Mouse (Mus musculus): ENCODE measurements around the gene Eif5a.

- no peak for TF ChIP-seq CTCF (IDR thresholded peaks at IDR 0.05; ENCODE audit: borderline replicate concordance, insufficient read depth, low read depth, low read length)
- no peak for TF ChIP-seq POLR2A (IDR thresholded peaks at IDR 0.05; ENCODE audit: borderline replicate concordance, insufficient read depth, low read length)
These were observed 40.1 kb upstream of the Eif5a start for GRCm38 (mm10) chr11:69961841-69962240.

All from cerebellum, adult 2 months (tissue).